Mouse (Mus musculus): ENCODE results near the gene A930018P22Rik. TPM values are rescaled to one million over a fixed set of nuclear protein-coding genes. Genes with fewer than 3 reads are reported as not detected.
"Not testable (repeated sequence)": the region's sequence is repeated elsewhere in the genome, so short reads cannot be mapped to it uniquely, and the experiment has no call there.

Gene A930018P22Rik
- total RNA-seq, 2 experiments from 2014 or later: 0.42 to 0.56 TPM

DNA sequence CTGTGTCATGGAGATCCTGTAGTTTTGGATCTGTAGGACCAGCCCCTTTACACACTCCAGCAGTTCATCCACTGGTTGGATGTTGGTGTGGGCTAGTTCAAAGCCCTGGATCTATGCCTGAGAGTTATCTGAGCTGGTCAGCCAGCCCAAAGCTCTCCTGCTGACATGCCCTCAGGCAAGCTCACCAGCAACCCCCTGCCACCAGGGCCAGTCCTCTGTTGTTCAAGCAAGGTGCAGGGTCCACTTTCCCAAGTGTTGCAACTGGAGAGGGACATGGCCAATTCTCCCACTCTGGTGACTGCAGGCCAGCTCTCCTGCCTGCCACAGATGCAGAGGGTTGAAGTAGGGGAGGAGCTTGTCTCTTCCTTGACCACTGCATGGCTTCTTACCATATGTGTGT, 9.0 kb upstream of the A930018P22Rik start:
- DNase-seq (ENCODE audit: low spot score); intact Hi-C loops (cut with DNase I): not testable (repeated sequence)

GRCm38 (mm10) chr2:104114898-104115297, 7.7 kb upstream of the A930018P22Rik start:
- intact Hi-C loops (cut with DNase I): no loop called here
- no peak for DNase-seq (ENCODE audit: low spot score)

- intact Hi-C loops (cut with DNase I): not testable (repeated sequence)
Measured at GRCm38 (mm10) chr2:104117173-104117572, 5.4 kb upstream of the A930018P22Rik start.

GRCm38 (mm10) chr2:104119097-104119496, 3.5 kb upstream of the A930018P22Rik start:
- DNase-seq (ENCODE audit: low spot score): no peak
- intact Hi-C loops (cut with DNase I): no loop called here

More at GRCm38 (mm10) chr2:104117173-104117572, 5.4 kb upstream of the A930018P22Rik start:
- DNase-seq (ENCODE audit: low spot score): not testable (repeated sequence)

GRCm38 (mm10) chr2:104120312-104120711, 2.3 kb upstream of the A930018P22Rik start:
- intact Hi-C loops (cut with DNase I): no loop called here

DNA sequence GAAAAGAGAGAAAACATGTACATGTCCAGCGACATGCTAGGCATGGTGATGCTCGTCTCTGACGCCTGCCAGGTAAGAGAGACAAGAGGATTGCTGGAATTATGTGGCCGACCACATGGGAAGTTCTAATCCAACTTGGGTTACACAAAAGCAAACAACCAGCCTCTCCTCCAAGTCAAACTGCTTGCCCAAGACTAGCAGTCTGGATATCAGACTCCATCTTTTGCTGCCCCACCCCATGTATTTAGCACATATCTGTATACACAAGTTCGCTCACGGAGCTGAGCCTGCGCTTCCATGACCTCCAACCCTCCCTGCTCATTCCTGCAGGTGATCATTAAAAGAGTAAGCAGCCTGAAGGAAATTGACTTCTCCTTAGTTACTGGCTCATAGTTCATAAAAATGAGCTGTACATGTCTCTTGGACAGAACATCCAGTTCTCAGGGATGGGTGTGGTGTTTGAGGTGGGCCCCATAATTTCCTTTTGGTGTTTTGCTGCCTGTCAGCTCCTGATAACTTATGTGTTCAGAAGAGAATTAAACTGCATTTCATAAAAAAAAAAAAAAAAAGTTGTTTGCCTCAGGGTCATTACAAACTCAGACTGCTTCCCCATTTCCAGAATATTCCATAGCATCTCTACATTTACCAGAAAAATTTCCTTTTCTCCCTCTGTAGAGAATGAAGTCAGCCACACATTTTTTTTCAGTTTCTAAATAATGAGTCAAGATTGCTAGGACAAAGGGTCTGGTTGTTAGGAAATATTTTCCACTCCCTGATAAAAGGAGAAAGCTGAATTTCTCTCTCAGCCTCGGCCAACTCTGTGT, 676 bp upstream of the A930018P22Rik start:
- intact Hi-C loops (cut with DNase I): loop anchor here (2.0 kb wide), 1 partner anchor 25 kb away; no protein-coding TSS in a partner anchor
- no peak for DNase-seq (ENCODE audit: low spot score)

More at GRCm38 (mm10) chr2:104120312-104120711, 2.3 kb upstream of the A930018P22Rik start:
- no peak for DNase-seq (ENCODE audit: low spot score)

GRCm38 (mm10) chr2:104123540-104123939, 971 bp downstream of the A930018P22Rik start:
- intact Hi-C loops (cut with DNase I): loop anchor here (2.0 kb wide), 1 partner anchor 27 kb away; no protein-coding TSS in a partner anchor
- no peak for DNase-seq (ENCODE audit: low spot score)

DNA sequence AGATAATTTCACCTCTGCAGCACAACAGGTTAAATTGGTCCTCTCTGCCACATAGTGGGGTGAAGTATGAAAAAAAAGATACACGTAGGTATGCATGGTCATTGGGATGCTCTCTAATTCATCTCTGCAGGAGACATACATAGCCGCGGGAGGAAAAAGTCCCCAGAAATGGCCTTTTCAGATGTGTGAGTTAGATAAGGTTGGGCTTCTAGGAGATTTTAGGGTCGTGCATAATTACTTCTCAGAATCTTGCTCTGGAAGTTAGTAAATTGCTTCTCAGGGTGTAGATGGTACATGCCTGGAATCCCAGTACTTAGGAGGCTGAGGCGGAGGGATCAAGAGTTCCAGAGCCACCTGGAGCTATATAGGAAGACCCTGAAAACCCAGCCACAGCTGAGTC, 1.5 kb downstream of the A930018P22Rik start:
- intact Hi-C loops (cut with DNase I): no loop called here
- no peak for DNase-seq (ENCODE audit: low spot score)

DNA sequence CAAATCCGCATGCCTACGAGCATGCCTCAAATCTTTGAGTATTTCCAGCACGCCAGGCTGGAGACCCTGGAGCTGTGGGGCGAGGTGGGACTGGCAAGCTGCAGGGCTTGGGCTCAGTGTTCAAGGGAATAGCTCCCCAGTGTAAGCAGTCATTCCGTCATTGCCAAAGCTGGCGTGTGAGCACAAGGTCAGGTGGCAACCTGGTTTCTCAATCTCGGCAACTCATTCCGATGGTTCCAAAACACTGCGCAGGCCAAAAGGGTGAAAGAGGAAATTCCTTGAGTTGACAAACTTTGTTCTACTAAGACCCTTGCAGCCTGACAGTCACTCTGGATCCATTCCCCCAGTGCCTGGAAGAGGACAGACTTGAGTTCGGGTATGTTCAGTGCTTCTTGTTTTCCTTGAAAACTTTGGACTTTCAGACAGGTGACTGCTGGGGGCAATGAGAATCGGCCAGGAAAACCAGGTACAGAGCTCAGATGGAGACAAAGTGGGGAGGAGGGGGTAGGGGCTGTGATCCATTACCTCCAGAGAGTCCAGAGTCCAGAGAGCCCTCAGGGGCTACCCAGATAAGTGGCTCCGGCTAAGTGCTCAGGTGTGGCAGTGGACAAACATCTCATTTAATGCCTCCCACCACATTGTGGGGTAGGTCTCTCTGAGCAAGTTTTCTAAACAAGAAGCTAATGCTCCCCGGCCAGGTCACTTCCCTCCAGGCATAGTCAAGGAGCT, 6.4 kb downstream of the A930018P22Rik start:
- intact Hi-C loops (cut with DNase I): loop anchor here (5.0 kb wide), 2 partner anchors 87 to 463 kb away; partner anchors contain the start of gene Cstf3
- DNase-seq (ENCODE audit: low spot score): no peak

DNA sequence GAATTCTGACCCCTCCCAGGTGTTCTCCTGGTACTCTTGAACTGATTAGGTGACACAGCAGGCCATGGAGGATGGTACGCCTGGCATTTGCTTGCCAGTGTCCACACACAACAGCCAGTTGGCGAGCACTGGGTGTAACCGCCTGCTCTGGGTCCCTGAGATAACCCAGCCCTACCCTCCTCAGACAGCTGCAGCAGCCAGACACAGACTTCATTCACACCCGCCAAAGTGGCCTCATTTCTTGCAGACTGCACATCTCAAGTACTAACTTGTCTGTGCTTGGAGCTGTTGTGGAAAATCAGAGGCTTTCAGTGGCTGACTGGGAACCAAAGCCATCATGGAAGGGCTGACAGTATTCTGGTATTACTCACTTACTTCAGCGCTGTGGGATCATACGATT, 7.6 kb downstream of the A930018P22Rik start:
- DNase-seq (ENCODE audit: low spot score): no peak
- intact Hi-C loops (cut with DNase I): no loop called here

- DNase-seq (ENCODE audit: low spot score): no peak
- intact Hi-C loops (cut with DNase I): no loop called here
Measured at GRCm38 (mm10) chr2:104130969-104131368, 8.4 kb downstream of the A930018P22Rik start.

- intact Hi-C loops (cut with DNase I): no loop called here
- no peak for DNase-seq (ENCODE audit: low spot score)
Measured at GRCm38 (mm10) chr2:104132266-104132859, 9.8 kb downstream of the A930018P22Rik start.

- intact Hi-C loops (cut with DNase I): no loop called here
- DNase-seq (ENCODE audit: low spot score): no peak
Measured at GRCm38 (mm10) chr2:104133042-104133810, 10.7 kb downstream of the A930018P22Rik start.

GRCm38 (mm10) chr2:104134150-104135056, 11.8 kb downstream of the A930018P22Rik start:
- no peak for DNase-seq (ENCODE audit: low spot score)
- intact Hi-C loops (cut with DNase I): loop anchor here (1.0 kb wide), 1 partner anchor 287 kb away; no protein-coding TSS in a partner anchor

GRCm38 (mm10) chr2:104135920-104136319, 13.4 kb downstream of the A930018P22Rik start:
- DNase-seq (ENCODE audit: low spot score): no peak
- intact Hi-C loops (cut with DNase I): no loop called here

GRCm38 (mm10) chr2:104142140-104142539, 19.6 kb downstream of the A930018P22Rik start:
- intact Hi-C loops (cut with DNase I): no loop called here
- DNase-seq (ENCODE audit: low spot score): no peak

DNA sequence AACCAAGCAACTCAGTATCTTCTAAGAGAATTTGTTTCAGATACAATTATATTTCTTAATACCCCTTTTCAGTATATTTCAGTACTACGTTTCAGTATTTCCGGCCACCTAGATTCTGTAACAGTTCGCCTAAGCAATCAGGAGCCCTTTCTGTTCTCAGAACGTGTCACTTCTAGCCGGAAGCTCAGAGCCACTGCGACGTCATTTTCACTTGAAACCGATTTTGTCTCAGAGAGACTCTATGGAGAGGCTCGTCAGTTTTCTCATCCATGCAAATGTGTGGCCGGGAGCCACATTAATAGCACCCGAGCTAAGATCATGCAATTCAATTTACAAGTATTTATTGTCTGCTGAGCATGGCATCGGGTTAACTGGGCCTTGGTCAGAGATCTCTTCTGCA, 21.4 kb downstream of the A930018P22Rik start:
- intact Hi-C loops (cut with DNase I): no loop called here
- DNase-seq (ENCODE audit: low spot score): no peak

- intact Hi-C loops (cut with DNase I): no loop called here
- no peak for DNase-seq (ENCODE audit: low spot score)
Measured at GRCm38 (mm10) chr2:104145983-104146382, 23.4 kb downstream of the A930018P22Rik start.

Measured in heart, postnatal 25 days (tissue).